Mouse (Mus musculus): ENCODE results near the gene Ncoa3. TPM values are rescaled to one million over a fixed set of nuclear protein-coding genes. Genes with fewer than 3 reads are reported as not detected.
A peak's percentile ranks its signal among the peaks of the same experiment; 100 is the strongest.

Gene Ncoa3
- polyA plus RNA-seq, 1 experiment: 25.2 TPM

DNA sequence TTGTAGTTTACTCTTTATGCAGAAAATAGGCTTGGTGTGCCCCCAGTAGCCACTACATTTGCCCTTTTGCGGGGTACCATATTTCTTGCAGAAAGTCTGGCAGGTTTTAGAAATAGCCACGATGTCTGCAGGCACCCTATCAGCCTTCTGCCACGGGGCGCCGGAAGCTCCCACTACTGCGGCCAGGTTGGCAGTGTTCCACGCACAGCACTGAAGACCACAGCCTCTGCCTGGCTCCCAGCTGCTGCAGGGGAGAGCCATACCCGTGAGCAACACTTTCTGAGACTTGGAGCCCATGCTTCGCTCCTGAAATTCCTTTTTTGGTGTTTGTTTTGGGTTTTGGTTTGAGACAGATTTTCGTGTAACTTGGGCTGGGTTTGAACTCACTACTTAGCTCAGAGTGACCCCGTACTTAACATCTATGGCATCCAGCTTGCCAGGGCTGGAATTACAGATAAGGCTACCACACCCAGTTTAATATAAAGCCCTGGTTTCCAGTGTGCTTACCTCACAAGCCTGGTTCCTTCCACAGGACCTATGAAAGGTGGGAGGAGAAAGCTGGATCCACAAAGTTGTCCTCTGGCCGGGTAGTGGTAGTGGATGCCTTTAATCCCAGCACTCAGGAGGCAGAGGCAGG lies 40.9 kb upstream of the Ncoa3 start:
- TF ChIP-seq CTCF (IDR thresholded peaks at IDR 0.05; ENCODE audit: control insufficient read depth, insufficient read depth, low read length) (no peak), POLR2A (IDR thresholded peaks at IDR 0.05; ENCODE audit: borderline replicate concordance, control insufficient read depth, low read depth, low read length) (peak; percentile 26; the same call in 1 of the 2 replicates)
- peaks cover 15% of the 10 kb centered on the region for H3K4me1 ChIP-seq (ENCODE audit: control insufficient read depth, insufficient read depth, low read length)
- H3K4me3 ChIP-seq (replicated peaks; ENCODE audit: control insufficient read depth, low read depth, low read length): no peak overlapping the region
- no peak overlapping the region for H3K27ac ChIP-seq (ENCODE audit: control insufficient read depth, insufficient read depth, low read depth, low read length, poor library complexity)
- 8% methylated on average over 12 of the region's 12 CpGs for WGBS

DNA sequence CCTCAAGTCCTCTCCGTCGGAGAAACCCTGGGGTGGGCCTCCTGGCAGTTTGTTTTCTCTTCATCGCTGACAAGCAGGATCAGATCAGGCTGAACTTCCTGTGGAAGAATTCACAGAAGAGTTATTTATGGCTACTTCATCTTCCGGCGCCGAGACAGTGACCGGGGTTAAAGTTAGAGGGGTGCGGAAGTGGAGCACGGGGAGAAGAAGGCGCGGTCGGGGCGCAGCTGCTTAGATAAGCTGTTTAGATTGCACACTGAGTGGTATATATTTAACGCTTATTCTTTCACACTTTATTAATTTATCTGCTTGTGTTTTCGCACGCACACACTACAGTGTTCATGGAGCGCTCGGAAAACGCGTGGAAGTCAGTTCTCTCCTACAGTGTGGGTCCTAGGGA lies 37.6 kb upstream of the Ncoa3 start:
- peaks cover 11% of the 10 kb centered on the region for H3K4me1 ChIP-seq (ENCODE audit: control insufficient read depth, insufficient read depth, low read length)
- 6% methylated on average over 20 of the region's 20 CpGs for WGBS
- TF ChIP-seq CTCF (IDR thresholded peaks at IDR 0.05; ENCODE audit: control insufficient read depth, insufficient read depth, low read length) (no peak), POLR2A (IDR thresholded peaks at IDR 0.05; ENCODE audit: borderline replicate concordance, control insufficient read depth, low read depth, low read length) (peak; percentile 53; the same call in 1 of the 2 replicates)
- H3K4me3 ChIP-seq (replicated peaks; ENCODE audit: control insufficient read depth, low read depth, low read length): peak overlapping the region; percentile 26
- peak overlapping the region; percentile 78 for H3K27ac ChIP-seq (ENCODE audit: control insufficient read depth, insufficient read depth, low read depth, low read length, poor library complexity)

DNA sequence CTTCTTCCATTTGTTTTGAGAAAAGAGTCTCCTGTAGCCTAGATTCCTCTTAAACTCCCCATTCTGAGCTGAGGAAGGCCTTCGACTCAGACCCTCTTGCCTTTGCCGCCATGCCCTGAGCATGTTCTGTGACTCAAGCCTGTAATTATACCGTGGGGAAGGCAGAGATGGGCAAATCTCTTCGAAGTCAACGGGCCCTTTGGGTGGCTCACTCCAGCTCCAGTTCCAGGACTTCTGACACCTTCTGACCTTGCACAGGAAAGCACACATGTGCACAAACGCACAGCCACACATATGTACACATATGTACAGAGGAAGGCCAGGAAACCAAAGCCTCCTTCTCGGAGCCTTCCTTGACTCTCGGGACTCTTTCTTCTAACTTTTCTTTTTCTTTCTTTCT lies 37.0 kb upstream of the Ncoa3 start:
- Histone ChIP-seq H3K4me3 (replicated peaks; ENCODE audit: control insufficient read depth, low read depth, low read length) (no peak overlapping the region), H3K4me1 (ENCODE audit: control insufficient read depth, insufficient read depth, low read length) (peaks cover 9% of the 10 kb centered on the region), H3K27ac (ENCODE audit: control insufficient read depth, insufficient read depth, low read depth, low read length, poor library complexity) (peak overlapping the region; percentile 78)
- 52% methylated on average over 8 of the region's 8 CpGs for WGBS
- TF ChIP-seq CTCF (IDR thresholded peaks at IDR 0.05; ENCODE audit: control insufficient read depth, insufficient read depth, low read length) (no peak), POLR2A (IDR thresholded peaks at IDR 0.05; ENCODE audit: borderline replicate concordance, control insufficient read depth, low read depth, low read length) (no peak)

DNA sequence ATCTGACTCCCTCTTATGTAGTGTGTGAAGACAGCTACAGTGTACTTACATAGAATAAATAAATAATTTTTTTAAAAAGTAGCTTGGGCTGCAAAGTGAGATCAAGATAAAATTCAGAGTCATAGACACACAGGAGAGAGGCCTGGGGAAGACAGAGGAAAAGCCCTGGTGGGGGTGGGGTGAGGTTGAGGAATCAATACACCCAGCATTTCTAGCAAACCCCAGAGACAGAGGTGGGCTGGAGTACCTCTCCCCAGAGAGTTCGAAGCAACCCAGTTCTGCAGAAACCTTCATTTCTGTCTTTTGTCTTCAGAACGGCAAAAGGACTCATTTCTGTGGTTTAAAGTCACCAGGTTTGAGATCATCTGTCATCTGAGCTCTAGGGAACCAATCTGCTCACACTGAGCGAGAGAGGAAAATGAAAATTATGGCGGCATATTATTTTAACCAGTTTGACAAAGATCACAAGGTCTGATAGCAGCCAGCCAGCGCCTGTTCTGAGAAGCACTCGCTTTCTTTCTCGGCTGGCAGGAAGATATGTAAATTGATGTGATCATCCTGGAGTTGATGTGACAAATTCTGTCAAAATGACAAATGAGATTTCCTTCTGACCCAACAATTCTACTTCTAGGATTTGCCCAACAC lies 36.2 kb upstream of the Ncoa3 start:
- WGBS: 26% methylated on average over 7 of the region's 7 CpGs
- no peak overlapping the region for H3K27ac ChIP-seq (ENCODE audit: control insufficient read depth, insufficient read depth, low read depth, low read length, poor library complexity)
- no peak overlapping the region for H3K4me3 ChIP-seq (replicated peaks; ENCODE audit: control insufficient read depth, low read depth, low read length)
- peaks cover 9% of the 10 kb centered on the region for H3K4me1 ChIP-seq (ENCODE audit: control insufficient read depth, insufficient read depth, low read length)
- no peak for TF ChIP-seq CTCF (IDR thresholded peaks at IDR 0.05; ENCODE audit: control insufficient read depth, insufficient read depth, low read length)
- TF ChIP-seq POLR2A (IDR thresholded peaks at IDR 0.05; ENCODE audit: borderline replicate concordance, control insufficient read depth, low read depth, low read length): no peak

DNA sequence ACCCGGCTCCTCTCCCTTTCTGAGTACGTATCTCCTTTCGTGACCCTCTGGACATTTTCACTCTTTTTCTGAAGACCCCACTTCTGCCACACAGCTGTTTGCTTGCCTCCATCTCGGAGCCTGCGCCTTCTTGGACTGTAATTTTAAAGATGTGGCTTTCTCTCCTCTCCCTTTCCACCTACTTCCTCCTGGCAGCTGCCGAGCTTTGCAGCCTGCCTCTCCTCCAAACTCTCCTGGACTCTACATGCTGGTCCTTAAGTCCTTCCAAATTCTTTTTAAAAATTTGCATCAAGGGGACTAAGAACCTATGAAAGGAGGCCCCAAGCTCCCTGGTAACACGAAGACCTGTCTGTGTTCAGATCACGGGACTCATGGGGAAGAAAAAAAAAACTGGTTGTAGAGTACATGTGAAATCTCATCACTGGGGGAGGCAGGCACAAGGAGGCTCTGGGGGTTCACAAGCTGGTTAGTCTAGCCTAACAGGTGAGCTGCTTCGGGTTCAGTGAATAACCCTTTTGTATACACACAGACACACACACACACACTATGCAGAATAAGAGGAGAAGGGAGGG lies 35.1 kb upstream of the Ncoa3 start:
- Histone ChIP-seq H3K4me1 (ENCODE audit: control insufficient read depth, insufficient read depth, low read length) (peaks cover 8% of the 10 kb centered on the region), H3K4me3 (replicated peaks; ENCODE audit: control insufficient read depth, low read depth, low read length) (no peak overlapping the region), H3K27ac (ENCODE audit: control insufficient read depth, insufficient read depth, low read depth, low read length, poor library complexity) (no peak overlapping the region)
- 34% methylated on average over 9 of the region's 9 CpGs for WGBS
- TF ChIP-seq POLR2A (IDR thresholded peaks at IDR 0.05; ENCODE audit: borderline replicate concordance, control insufficient read depth, low read depth, low read length) (no peak), CTCF (IDR thresholded peaks at IDR 0.05; ENCODE audit: control insufficient read depth, insufficient read depth, low read length) (no peak)

DNA sequence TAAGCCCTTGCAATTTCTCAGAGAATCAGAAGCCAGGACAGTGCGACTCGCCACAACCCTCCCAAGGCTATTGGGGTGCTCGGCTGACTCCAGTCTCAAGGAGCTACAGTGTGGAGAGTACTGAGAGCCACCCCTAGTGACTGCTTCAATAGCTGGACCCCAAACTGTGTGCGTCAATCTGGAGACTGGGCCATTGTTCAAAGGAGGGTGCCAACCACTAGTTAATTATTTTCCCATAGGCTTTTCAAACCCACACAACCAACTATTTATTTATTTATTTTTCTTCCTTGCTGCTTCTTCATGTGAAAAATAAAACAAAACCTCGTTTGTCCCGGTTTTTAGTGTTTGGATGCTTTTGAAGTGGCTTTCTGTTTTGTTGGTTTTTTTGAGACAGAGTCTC lies 33.9 kb upstream of the Ncoa3 start:
- no peak overlapping the region for H3K27ac ChIP-seq (ENCODE audit: control insufficient read depth, insufficient read depth, low read depth, low read length, poor library complexity)
- H3K4me3 ChIP-seq (replicated peaks; ENCODE audit: control insufficient read depth, low read depth, low read length): no peak overlapping the region
- 80% methylated on average over 6 of the region's 6 CpGs for WGBS
- TF ChIP-seq POLR2A (IDR thresholded peaks at IDR 0.05; ENCODE audit: borderline replicate concordance, control insufficient read depth, low read depth, low read length): no peak
- no peak for TF ChIP-seq CTCF (IDR thresholded peaks at IDR 0.05; ENCODE audit: control insufficient read depth, insufficient read depth, low read length)
- H3K4me1 ChIP-seq (ENCODE audit: control insufficient read depth, insufficient read depth, low read length): peaks cover 8% of the 10 kb centered on the region

DNA sequence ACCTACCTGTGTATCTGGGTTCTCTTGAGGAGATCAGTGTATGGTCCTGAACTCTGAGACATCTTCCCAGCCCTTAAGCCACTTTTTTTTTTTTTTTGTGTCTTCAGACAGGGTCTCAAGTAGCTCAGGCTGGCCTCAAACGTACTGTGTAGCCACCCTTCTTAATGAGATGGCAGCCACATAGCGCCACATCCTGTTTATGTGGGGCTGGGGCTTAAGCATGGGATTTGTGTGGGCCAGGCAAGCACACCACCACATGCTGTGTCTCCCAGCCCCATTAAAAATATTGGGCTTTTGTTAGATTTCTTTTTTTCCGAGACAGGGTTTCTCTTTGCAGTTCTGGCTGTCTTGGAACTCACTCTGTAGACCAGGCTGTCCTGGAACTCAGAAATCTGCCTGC lies 31.7 kb upstream of the Ncoa3 start:
- Histone ChIP-seq H3K4me3 (replicated peaks; ENCODE audit: control insufficient read depth, low read depth, low read length) (no peak overlapping the region), H3K4me1 (ENCODE audit: control insufficient read depth, insufficient read depth, low read length) (peaks cover 4% of the 10 kb centered on the region), H3K27ac (ENCODE audit: control insufficient read depth, insufficient read depth, low read depth, low read length, poor library complexity) (no peak overlapping the region)
- 65% methylated on average over 3 of the region's 3 CpGs for WGBS
- TF ChIP-seq CTCF (IDR thresholded peaks at IDR 0.05; ENCODE audit: control insufficient read depth, insufficient read depth, low read length): no peak
- no peak for TF ChIP-seq POLR2A (IDR thresholded peaks at IDR 0.05; ENCODE audit: borderline replicate concordance, control insufficient read depth, low read depth, low read length)

DNA sequence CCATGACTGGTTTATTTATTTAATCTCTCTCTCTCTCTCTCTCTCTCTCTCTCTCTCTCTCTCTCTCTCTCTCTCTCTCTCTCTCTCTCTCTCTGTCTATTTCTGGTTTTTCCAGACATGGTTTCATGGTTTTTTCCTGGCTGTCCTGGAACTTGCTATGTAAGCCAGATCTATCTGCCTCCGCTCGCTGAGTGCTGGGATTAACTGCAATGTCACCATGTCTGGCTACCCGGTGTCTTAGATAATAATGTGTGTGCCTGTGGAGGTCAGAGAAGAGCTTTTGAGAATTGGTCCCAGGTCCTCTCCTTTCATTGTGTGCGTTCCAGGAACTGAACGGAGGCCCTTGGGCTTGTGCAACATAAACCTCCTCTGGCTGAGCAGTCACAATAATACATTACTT lies 29.6 kb upstream of the Ncoa3 start:
- Histone ChIP-seq H3K4me1 (ENCODE audit: control insufficient read depth, insufficient read depth, low read length) (no peaks in the 10 kb centered on the region), H3K4me3 (replicated peaks; ENCODE audit: control insufficient read depth, low read depth, low read length) (no peak overlapping the region), H3K27ac (ENCODE audit: control insufficient read depth, insufficient read depth, low read depth, low read length, poor library complexity) (no peak overlapping the region)
- 59% methylated on average over 5 of the region's 5 CpGs for WGBS
- TF ChIP-seq POLR2A (IDR thresholded peaks at IDR 0.05; ENCODE audit: borderline replicate concordance, control insufficient read depth, low read depth, low read length) (no peak), CTCF (IDR thresholded peaks at IDR 0.05; ENCODE audit: control insufficient read depth, insufficient read depth, low read length) (no peak)
